Mouse (Mus musculus) kidney, adult 2 months (tissue): Measurements from ENCODE around the gene D430042O09Rik. TPM values are rescaled to one million over a fixed set of nuclear protein-coding genes. Genes with fewer than 3 reads are reported as not detected.

Experiments used
- DNase-seq: peaks from one replicate; pipeline ENCODE4 v3.0.0; 2021
- H3K27ac ChIP-seq: fragments of 200-500 bp; 2 replicates; pipeline ENCODE4 v1.5.1; 2012; ENCODE audit warnings: low read depth, low read length, control low read depth, inconsistent platforms; ENCODE audit not compliant: insufficient read depth
- H3K27me3 ChIP-seq: fragments of 200-500 bp; replicated peaks from 2 replicates; pipeline ENCODE4 v1.6.1; 2012; ENCODE audit warnings: mild to moderate bottlenecking, moderate library complexity, low read length, inconsistent platforms; ENCODE audit not compliant: control insufficient read depth, insufficient read depth
- H3K36me3 ChIP-seq: fragments of 200-500 bp; 2 replicates; pipeline ENCODE4 v1.6.1; 2012; ENCODE audit warnings: mild to moderate bottlenecking, moderate library complexity, low read length, inconsistent platforms; ENCODE audit not compliant: control insufficient read depth, insufficient read depth
- H3K4me1 ChIP-seq: fragments of 200-500 bp; 2 replicates; pipeline ENCODE4 v1.6.1; 2011; ENCODE audit warnings: low read length; ENCODE audit not compliant: control insufficient read depth, insufficient read depth
- H3K4me3 ChIP-seq: fragments of 200-500 bp; 2 replicates; pipeline ENCODE4 v1.5.1; 2011; ENCODE audit warnings: mild to moderate bottlenecking, low read depth, low read length, control low read depth; ENCODE audit not compliant: insufficient read depth
- CTCF ChIP-seq: fragments of 200-500 bp; conservative IDR thresholded peaks from 2 replicates; pipeline ENCODE4 v1.5.1; 2011; ENCODE audit warnings: low read depth, mild to moderate bottlenecking, control low read depth, low read length, moderate library complexity, mixed read lengths; ENCODE audit not compliant: insufficient read depth, insufficient read length
- POLR2A ChIP-seq: fragments of 200-500 bp; IDR thresholded peaks from one replicate; pipeline ENCODE4 v1.6.1; 2011; ENCODE audit warnings: low read depth, low read length, control low read depth
- WGBS: fragments of 180-500 bp; shearing (Covaris S2); methylation state at CpG from one replicate; pipeline ENCODE4 v1.1.7; 2018; 5-methylcytosine and 5-hydroxymethylcytosine counted together
- polyA plus RNA-seq: library from polyadenylated mRNA; depleted of rRNA; stranded (reverse); fragments of >200 nt; gene quantifications from 2 replicates; pipeline ENCODE4 v1.2.3, GENCODE M21; 2012

D430042O09Rik gene
- polyA plus RNA-seq, 1 experiment: 15.1 TPM

GRCm38 (mm10) chr7:125887124-125887523 lies 179.4 kb downstream of the D430042O09Rik start:
- no peak for TF ChIP-seq POLR2A
- no peak for TF ChIP-seq CTCF
- Histone ChIP-seq H3K4me1 (no peaks in the 10 kb centered on the region), H3K27me3 (no peaks in the 10 kb centered on the region), H3K36me3 (no peaks in the 10 kb centered on the region), H3K27ac (no peak overlapping the region), H3K4me3 (no peak overlapping the region)
- no peak for DNase-seq
- 48% methylated on average over 4 of the region's 4 CpGs for WGBS

- no peaks in the 10 kb centered on the region for H3K27me3 ChIP-seq
- WGBS: 81% methylated on average over 5 of the region's 5 CpGs
- no peak for TF ChIP-seq CTCF
- no peak for TF ChIP-seq POLR2A
- DNase-seq: no peak
- H3K4me3 ChIP-seq: no peak overlapping the region
- no peaks in the 10 kb centered on the region for H3K36me3 ChIP-seq
- H3K27ac ChIP-seq: no peak overlapping the region
- no peaks in the 10 kb centered on the region for H3K4me1 ChIP-seq
These were observed 180.1 kb downstream of the D430042O09Rik start for GRCm38 (mm10) chr7:125887761-125888160.

GRCm38 (mm10) chr7:125888373-125888772 lies 180.7 kb downstream of the D430042O09Rik start:
- Histone ChIP-seq H3K27ac (no peak overlapping the region), H3K4me3 (no peak overlapping the region), H3K4me1 (no peaks in the 10 kb centered on the region), H3K36me3 (no peaks in the 10 kb centered on the region), H3K27me3 (no peaks in the 10 kb centered on the region)
- peak; percentile 9 for DNase-seq
- TF ChIP-seq CTCF: no peak
- TF ChIP-seq POLR2A: no peak
- 42% methylated on average over 12 of the region's 12 CpGs for WGBS

- no peaks in the 10 kb centered on the region for H3K27me3 ChIP-seq
- whole genome bisulfite sequencing: 90% methylated on average over 5 of the region's 5 CpGs
- no peak for DNase-seq
- TF ChIP-seq CTCF: no peak
- no peak for TF ChIP-seq POLR2A
- no peak overlapping the region for H3K4me3 ChIP-seq
- no peaks in the 10 kb centered on the region for H3K36me3 ChIP-seq
- no peaks in the 10 kb centered on the region for H3K4me1 ChIP-seq
- H3K27ac ChIP-seq: no peak overlapping the region
These were observed 185.9 kb downstream of the D430042O09Rik start for GRCm38 (mm10) chr7:125893621-125894020.

GRCm38 (mm10) chr7:125897059-125897458 lies 189.4 kb downstream of the D430042O09Rik start:
- H3K27me3 ChIP-seq: no peaks in the 10 kb centered on the region
- no peaks in the 10 kb centered on the region for H3K36me3 ChIP-seq
- 85% methylated on average over 4 of the region's 4 CpGs for WGBS
- DNase-seq: no peak
- H3K4me3 ChIP-seq: no peak overlapping the region
- H3K27ac ChIP-seq: no peak overlapping the region
- no peaks in the 10 kb centered on the region for H3K4me1 ChIP-seq
- TF ChIP-seq POLR2A (no peak), CTCF (no peak)

- H3K27me3 ChIP-seq: no peaks in the 10 kb centered on the region
- no peaks in the 10 kb centered on the region for H3K4me1 ChIP-seq
- TF ChIP-seq CTCF (no peak), POLR2A (no peak)
- no peaks in the 10 kb centered on the region for H3K36me3 ChIP-seq
- no peak overlapping the region for H3K4me3 ChIP-seq
- 18% methylated on average over 7 of the region's 7 CpGs for WGBS
- no peak for DNase-seq
- no peak overlapping the region for H3K27ac ChIP-seq
These were observed 191.3 kb downstream of the D430042O09Rik start for GRCm38 (mm10) chr7:125899036-125899435.

GRCm38 (mm10) chr7:125899916-125900315 lies 192.2 kb downstream of the D430042O09Rik start:
- no peaks in the 10 kb centered on the region for H3K27me3 ChIP-seq
- H3K4me3 ChIP-seq: no peak overlapping the region
- no peak for DNase-seq
- TF ChIP-seq POLR2A (no peak), CTCF (no peak)
- WGBS: 85% methylated on average over 2 of the region's 2 CpGs
- H3K4me1 ChIP-seq: no peaks in the 10 kb centered on the region
- no peaks in the 10 kb centered on the region for H3K36me3 ChIP-seq
- H3K27ac ChIP-seq: no peak overlapping the region

- no peaks in the 10 kb centered on the region for H3K27me3 ChIP-seq
- no peak for TF ChIP-seq POLR2A
- TF ChIP-seq CTCF: no peak
- H3K36me3 ChIP-seq: no peaks in the 10 kb centered on the region
- 66% methylated on average over 13 of the region's 13 CpGs for WGBS
- H3K4me3 ChIP-seq: no peak overlapping the region
- H3K4me1 ChIP-seq: no peaks in the 10 kb centered on the region
- no peak for DNase-seq
- no peak overlapping the region for H3K27ac ChIP-seq
These were observed 192.9 kb downstream of the D430042O09Rik start for GRCm38 (mm10) chr7:125900386-125901161.
